Mouse (Mus musculus): ENCODE measurements around the gene Lrrc7.

Gene Lrrc7

GRCm38 (mm10) chr3:158077380-158077772 is 484.6 kb downstream of the Lrrc7 start:
- DNase-seq (ENCODE audit: low read depth in 2 of 2, low spot score in 2 of 2): no peak

- no peak for DNase-seq (ENCODE audit: low read depth in 2 of 2, low spot score in 2 of 2)
Observed at GRCm38 (mm10) chr3:158076685-158077379, 485.2 kb downstream of the Lrrc7 start.

- DNase-seq (ENCODE audit: low read depth in 2 of 2, low spot score in 2 of 2): no peak
Observed at GRCm38 (mm10) chr3:158075004-158075403, 487.0 kb downstream of the Lrrc7 start.

- no peak for DNase-seq (ENCODE audit: low read depth in 2 of 2, low spot score in 2 of 2)
Observed at GRCm38 (mm10) chr3:158068613-158069263, 493.3 kb downstream of the Lrrc7 start.

- DNase-seq (ENCODE audit: low read depth in 2 of 2, low spot score in 2 of 2): no peak
Observed at GRCm38 (mm10) chr3:158067916-158068315, 494.1 kb downstream of the Lrrc7 start.

DNA sequence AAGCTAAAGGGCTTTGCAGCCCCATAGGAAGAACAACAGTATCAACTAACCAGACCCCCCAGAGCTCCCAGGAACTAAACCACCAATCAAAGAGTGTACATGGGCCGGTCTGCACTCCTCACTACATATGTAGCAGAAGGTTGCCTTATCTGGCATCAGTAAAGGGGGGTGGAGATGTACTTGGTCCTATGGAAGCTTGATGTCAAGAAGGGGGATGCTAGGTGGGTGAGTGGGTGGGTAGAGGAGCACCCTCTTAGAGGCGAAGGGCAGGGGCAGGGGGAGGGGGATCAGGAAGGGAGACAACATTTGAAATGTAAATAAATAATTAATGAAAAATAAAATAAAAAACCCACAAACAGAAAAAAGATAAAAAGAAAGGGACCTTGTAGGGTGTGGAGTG is 496.8 kb downstream of the Lrrc7 start:
- DNase-seq (ENCODE audit: low read depth in 2 of 2, low spot score in 2 of 2): no peak

DNA sequence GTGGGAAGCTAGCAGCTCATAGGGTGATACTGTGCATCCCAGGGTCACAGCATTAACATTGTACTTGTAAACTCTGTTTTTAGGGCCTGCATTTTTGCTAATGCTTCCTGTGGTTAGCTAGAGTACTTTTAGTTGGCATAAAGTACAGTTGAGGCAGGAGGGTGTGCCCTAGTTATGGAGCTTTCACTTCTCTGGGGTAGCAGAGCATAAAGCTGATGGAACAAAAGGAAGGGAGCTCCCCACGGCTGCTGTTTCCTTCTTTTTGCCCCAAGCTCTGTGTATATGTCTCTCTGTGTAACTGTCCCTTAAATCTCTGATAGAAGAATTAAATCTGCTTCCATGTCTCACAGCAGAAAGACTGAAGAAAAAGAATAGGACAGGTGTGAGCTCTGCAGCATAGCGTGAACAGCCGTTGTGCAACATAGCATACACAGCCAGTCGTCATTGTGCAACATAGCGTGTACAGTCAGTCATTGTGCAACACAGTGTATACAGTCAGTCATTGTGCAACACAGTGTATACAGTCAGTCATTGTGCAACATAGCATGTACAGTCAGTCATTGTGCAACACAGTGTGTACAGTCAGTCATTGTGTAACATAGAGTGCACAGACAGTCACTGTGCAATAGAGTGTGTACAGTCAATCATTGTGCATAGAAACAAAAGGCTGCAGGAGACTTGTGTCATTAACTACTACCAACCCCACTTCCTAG is 500.1 kb downstream of the Lrrc7 start:
- no peak for DNase-seq (ENCODE audit: low read depth in 2 of 2, low spot score in 2 of 2)

- DNase-seq (ENCODE audit: low read depth in 2 of 2, low spot score in 2 of 2): no peak
Observed at GRCm38 (mm10) chr3:158060621-158061291, 501.3 kb downstream of the Lrrc7 start.

DNA sequence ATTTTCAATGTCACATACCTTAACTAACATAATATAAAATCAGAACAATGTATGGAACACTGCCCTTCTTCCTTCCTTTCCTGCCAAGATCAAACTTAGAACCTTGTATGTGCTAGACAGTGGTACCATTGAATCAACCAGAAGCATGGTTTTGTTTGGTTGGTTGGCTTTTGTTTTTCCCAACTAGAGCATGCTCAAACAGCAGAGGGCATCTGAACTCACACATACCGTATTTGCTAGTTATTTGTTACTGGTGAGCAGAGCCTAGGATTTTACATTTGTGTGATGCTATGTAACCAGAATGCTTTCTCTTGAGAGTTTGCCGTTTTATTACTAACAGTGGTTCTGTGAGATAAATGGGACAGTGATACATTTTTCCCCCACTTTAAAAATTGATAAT is 512.5 kb downstream of the Lrrc7 start:
- DNase-seq (ENCODE audit: low read depth in 2 of 2, low spot score in 2 of 2): no peak

- no peak for DNase-seq (ENCODE audit: low read depth in 2 of 2, low spot score in 2 of 2)
Observed at GRCm38 (mm10) chr3:158040755-158041154, 521.3 kb downstream of the Lrrc7 start.

- DNase-seq (ENCODE audit: low read depth in 2 of 2, low spot score in 2 of 2): no peak
Observed at GRCm38 (mm10) chr3:158038106-158038505, 523.9 kb downstream of the Lrrc7 start.

- peak; percentile 92 to 94 for DNase-seq (ENCODE audit: low read depth in 2 of 2, low spot score in 2 of 2)
Observed at GRCm38 (mm10) chr3:158036329-158036988, 525.6 kb downstream of the Lrrc7 start, which contains the start of the genes Srsf11 and Lrrc40. Gene Srsf11, minus strand, starts transcription at chr3:158036639. Gene Lrrc40, plus strand, starts transcription at chr3:158036662.

- no peak for DNase-seq (ENCODE audit: low read depth in 2 of 2, low spot score in 2 of 2)
Observed at GRCm38 (mm10) chr3:158035866-158036265, 526.2 kb downstream of the Lrrc7 start.
